Mouse (Mus musculus): ENCODE data around the gene St5. TPM values are rescaled to one million over a fixed set of nuclear protein-coding genes. Genes with fewer than 3 reads are reported as not detected.

The St5 gene
- total RNA-seq, 2 experiments from 2014 or later = 14.6 to 17.7 TPM

- intact Hi-C loops (cut with DNase I; ENCODE audit: low total_unique reads) = no loop called here
- peak; percentile 45 for DNase-seq
Measured at GRCm38 (mm10) chr7:109545255-109545993, 158.0 kb downstream of the St5 start.

GRCm38 (mm10) chr7:109544792-109545191 lies 158.6 kb downstream of the St5 start:
- no peak for DNase-seq
- intact Hi-C loops (cut with DNase I; ENCODE audit: low total_unique reads) = no loop called here

- no peak for DNase-seq
- intact Hi-C loops (cut with DNase I; ENCODE audit: low total_unique reads) = no loop called here
Measured at GRCm38 (mm10) chr7:109542364-109542628, 161.1 kb downstream of the St5 start.

- DNase-seq = no peak
- intact Hi-C loops (cut with DNase I; ENCODE audit: low total_unique reads) = no loop called here
Measured at GRCm38 (mm10) chr7:109541609-109542363, 161.6 kb downstream of the St5 start.

GRCm38 (mm10) chr7:109540902-109541301 lies 162.5 kb downstream of the St5 start:
- intact Hi-C loops (cut with DNase I; ENCODE audit: low total_unique reads) = no loop called here
- DNase-seq = no peak

- intact Hi-C loops (cut with DNase I; ENCODE audit: low total_unique reads) = no loop called here
- peak; percentile 85 for DNase-seq
Measured at GRCm38 (mm10) chr7:109536451-109536946, 166.9 kb downstream of the St5 start.

- DNase-seq = no peak
- intact Hi-C loops (cut with DNase I; ENCODE audit: low total_unique reads) = no loop called here
Measured at GRCm38 (mm10) chr7:109534921-109535320, 168.5 kb downstream of the St5 start.

GRCm38 (mm10) chr7:109533888-109534287 lies 169.5 kb downstream of the St5 start:
- no peak for DNase-seq
- intact Hi-C loops (cut with DNase I; ENCODE audit: low total_unique reads) = no loop called here

- DNase-seq = no peak
- intact Hi-C loops (cut with DNase I; ENCODE audit: low total_unique reads) = no loop called here
Measured at GRCm38 (mm10) chr7:109533129-109533528, 170.3 kb downstream of the St5 start.

GRCm38 (mm10) chr7:109532691-109533090 lies 170.7 kb downstream of the St5 start:
- intact Hi-C loops (cut with DNase I; ENCODE audit: low total_unique reads) = no loop called here
- DNase-seq = no peak

GRCm38 (mm10) chr7:109531501-109531900 lies 171.9 kb downstream of the St5 start:
- intact Hi-C loops (cut with DNase I; ENCODE audit: low total_unique reads) = no loop called here
- DNase-seq = no peak

GRCm38 (mm10) chr7:109529741-109530140 lies 173.7 kb downstream of the St5 start:
- DNase-seq = no peak
- intact Hi-C loops (cut with DNase I; ENCODE audit: low total_unique reads) = loop anchor here (5.0 kb wide), 2 partner anchors 88 to 188 kb away; no protein-coding TSS in a partner anchor

GRCm38 (mm10) chr7:109528356-109528755 lies 175.0 kb downstream of the St5 start:
- peak; percentile 69 for DNase-seq

GRCm38 (mm10) chr7:109527536-109527935 lies 175.9 kb downstream of the St5 start:
- intact Hi-C loops (cut with DNase I; ENCODE audit: low total_unique reads) = loop anchor here (5.0 kb wide), 2 partner anchors 90 to 190 kb away; no protein-coding TSS in a partner anchor
- DNase-seq = no peak

More at GRCm38 (mm10) chr7:109528356-109528755, 175.0 kb downstream of the St5 start:
- intact Hi-C loops (cut with DNase I; ENCODE audit: low total_unique reads) = loop anchor here (5.0 kb wide), 2 partner anchors 89 to 189 kb away; no protein-coding TSS in a partner anchor

GRCm38 (mm10) chr7:109525740-109526663 lies 177.4 kb downstream of the St5 start:
- intact Hi-C loops (cut with DNase I; ENCODE audit: low total_unique reads) = loop anchor here (5.0 kb wide), 2 partner anchors 91 to 191 kb away; no protein-coding TSS in a partner anchor
- DNase-seq = no peak

GRCm38 (mm10) chr7:109524763-109525162 lies 178.6 kb downstream of the St5 start:
- intact Hi-C loops (cut with DNase I; ENCODE audit: low total_unique reads) = loop anchor here (5.0 kb wide), 2 partner anchors 93 to 193 kb away; no protein-coding TSS in a partner anchor
- DNase-seq = no peak

GRCm38 (mm10) chr7:109524442-109524744 lies 179.0 kb downstream of the St5 start:
- intact Hi-C loops (cut with DNase I; ENCODE audit: low total_unique reads) = no loop called here
- no peak for DNase-seq

- intact Hi-C loops (cut with DNase I; ENCODE audit: low total_unique reads) = no loop called here
- no peak for DNase-seq
Measured at GRCm38 (mm10) chr7:109523741-109524441, 179.5 kb downstream of the St5 start.

GRCm38 (mm10) chr7:109523304-109523703 lies 180.1 kb downstream of the St5 start:
- intact Hi-C loops (cut with DNase I; ENCODE audit: low total_unique reads) = no loop called here

More at GRCm38 (mm10) chr7:109523304-109523703, 180.1 kb downstream of the St5 start:
- DNase-seq = no peak
